8 mouse cellular contexts compared by ENCODE assay signal in the genomic region with DNA sequence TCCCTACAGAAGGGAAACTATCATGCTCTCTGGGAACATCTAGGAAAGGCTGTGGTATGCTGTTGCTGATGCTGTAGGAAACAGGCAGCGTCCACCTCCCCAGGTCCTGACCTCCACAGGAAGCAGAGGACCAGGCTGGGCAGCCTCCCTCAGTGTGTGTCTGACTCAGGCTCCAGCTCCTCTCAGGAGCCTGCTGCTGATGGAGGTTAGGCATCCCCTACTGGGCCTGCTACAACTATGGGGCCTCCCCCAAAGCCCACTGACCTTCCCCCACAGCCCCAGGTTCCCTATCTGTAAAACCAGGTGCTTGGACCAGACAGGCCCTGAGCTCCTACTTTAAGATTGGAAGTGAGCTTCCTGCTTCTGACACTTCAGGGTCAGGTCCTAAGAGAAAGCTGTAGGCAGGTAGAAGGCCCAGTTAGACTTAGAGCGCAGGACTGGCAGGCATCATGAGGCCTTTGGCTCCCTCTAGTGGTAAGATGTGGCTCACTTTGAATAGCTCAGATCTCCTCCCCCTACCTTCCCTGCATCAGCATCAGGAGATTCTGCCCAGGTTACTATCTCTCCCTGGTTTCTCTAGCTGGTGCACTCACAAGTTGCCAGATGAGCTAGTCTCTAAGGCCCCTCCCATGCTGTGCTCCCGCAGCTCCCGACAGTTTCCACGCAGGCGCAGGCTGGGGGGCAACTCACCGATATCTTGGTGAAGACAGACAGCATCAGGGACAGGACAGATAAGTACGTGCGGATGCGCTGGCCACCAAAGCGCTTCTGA. TPM values are rescaled to one million over a fixed set of nuclear protein-coding genes. Genes with fewer than 3 reads are reported as not detected.
DNase-seq lines count a peak whose midpoint lies in the region; ATAC-seq and TF ChIP-seq lines count a peak whose summit lies in the region.

No protein-coding gene starts in this region.

- WGBS in heart, embryonic 13.5 days: 33% methylated on average over 11 of the region's 11 CpGs
- 47% methylated on average over 11 of the region's 11 CpGs for WGBS in kidney, postnatal 0 days
- WGBS in stomach, postnatal 0 days: 45% methylated on average over 11 of the region's 11 CpGs

- no peak overlapping the region for H3K27ac ChIP-seq in heart, embryonic 13.5 days (replicated peaks)
- H3K27ac ChIP-seq in kidney, postnatal 0 days: no peak overlapping the region
- no peak overlapping the region for H3K27ac ChIP-seq in stomach, postnatal 0 days (replicated peaks)

- no peaks in the 10 kb centered on the region for H3K36me3 ChIP-seq in heart, embryonic 13.5 days
- no peaks in the 10 kb centered on the region for H3K36me3 ChIP-seq in kidney, postnatal 0 days (ENCODE audit: insufficient read depth, low read length)
- H3K36me3 ChIP-seq in stomach, postnatal 0 days (ENCODE audit: control insufficient read depth, insufficient read depth, low read length): no peaks in the 10 kb centered on the region

- no peaks in the 10 kb centered on the region for H3K9me3 ChIP-seq in heart, embryonic 13.5 days
- no peaks in the 10 kb centered on the region for H3K9me3 ChIP-seq in kidney, postnatal 0 days (replicated peaks; ENCODE audit: low read length)
- H3K9me3 ChIP-seq in stomach, postnatal 0 days (ENCODE audit: control insufficient read depth, low read length): no peaks in the 10 kb centered on the region

- TF ChIP-seq EP300 in stomach, postnatal 0 days (optimal IDR thresholded peaks at IDR 0.05): no peak

- H3K4me1 ChIP-seq in heart, embryonic 13.5 days: peaks cover 4% of the 10 kb centered on the region; the same call in 1 of the 2 replicates
- no peaks in the 10 kb centered on the region for H3K4me1 ChIP-seq in kidney, postnatal 0 days (replicated peaks; ENCODE audit: insufficient read depth, low read length)
- no peaks in the 10 kb centered on the region for H3K4me1 ChIP-seq in stomach, postnatal 0 days (replicated peaks; ENCODE audit: control insufficient read depth, insufficient read depth)

- no peak for TF ChIP-seq POLR2A in brain, embryonic 14.5 days (IDR thresholded peaks at IDR 0.05; ENCODE audit: borderline replicate concordance, extremely low read depth, insufficient read depth, insufficient read length, poor library complexity, severe bottlenecking)

- DNase-seq in brain, embryonic 14.5 days (ENCODE audit: low read depth): peak; percentile 92
- DNase-seq in kidney, postnatal 0 days (ENCODE audit: low spot score): peak; percentile 94
- DNase-seq in liver: peak; percentile 65
- DNase-seq in natural killer cell, adult 2 months (ENCODE audit: low spot score in 2 of 2): peak; percentile 64 to 77
- DNase-seq in stomach, postnatal 0 days (ENCODE audit: low spot score): peak; percentile 74

- H3K27me3 ChIP-seq in heart, embryonic 13.5 days (replicated peaks): no peaks in the 10 kb centered on the region
- H3K27me3 ChIP-seq in kidney, postnatal 0 days (ENCODE audit: insufficient read depth, low read length): no peaks in the 10 kb centered on the region
- no peaks in the 10 kb centered on the region for H3K27me3 ChIP-seq in stomach, postnatal 0 days (ENCODE audit: control insufficient read depth, insufficient read depth, low read length)

- peak; percentile 90 for ATAC-seq in CD4-positive, CD25-positive, alpha-beta regulatory T cell, adult 4 months
- ATAC-seq in erythroid progenitor cell, adult 5-6 weeks (replicated peaks; ENCODE audit: low FRiP score, poor library complexity, severe bottlenecking): peak; percentile 76
- ATAC-seq in heart, embryonic 13.5 days (ENCODE audit: extremely low read depth, insufficient number of reproducible peaks, low FRiP score, low TSS enrichment): no peak; the same call in 1 of the 2 replicates
- peak; percentile 63 for ATAC-seq in kidney, postnatal 0 days (replicated peaks; ENCODE audit: low FRiP score, low read depth)
- peak; percentile 82 for ATAC-seq in stomach, postnatal 0 days (ENCODE audit: low FRiP score, low TSS enrichment)

- TF ChIP-seq CTCF in brain, embryonic 14.5 days (IDR thresholded peaks at IDR 0.05; ENCODE audit: borderline replicate concordance, extremely low read depth, insufficient read depth, insufficient read length): peak; percentile 92
- peak; percentile 96 for TF ChIP-seq CTCF in kidney, postnatal 0 days (IDR thresholded peaks at IDR 0.05; ENCODE audit: low read depth)
- TF ChIP-seq CTCF in stomach, postnatal 0 days (IDR thresholded peaks at IDR 0.05; ENCODE audit: low read depth): peak; percentile 96

- H3K4me2 ChIP-seq in heart, embryonic 13.5 days: no peak overlapping the region
- H3K4me2 ChIP-seq in kidney, postnatal 0 days (ENCODE audit: low read length): no peak overlapping the region
- no peak overlapping the region for H3K4me2 ChIP-seq in stomach, postnatal 0 days (replicated peaks; ENCODE audit: low read depth)

- H3K9ac ChIP-seq in heart, embryonic 13.5 days: 0 out of 2 replicates have a peak overlapping the region, but pooled peaks have one; percentile 14
- no peak overlapping the region for H3K9ac ChIP-seq in kidney, postnatal 0 days (ENCODE audit: low read depth, low read length)
- H3K9ac ChIP-seq in stomach, postnatal 0 days (ENCODE audit: low read length): no peak overlapping the region

- H3K4me3 ChIP-seq in heart, embryonic 13.5 days: no peak overlapping the region
- no peak overlapping the region for H3K4me3 ChIP-seq in kidney, postnatal 0 days (replicated peaks; ENCODE audit: low read depth, low read length)
- H3K4me3 ChIP-seq in stomach, postnatal 0 days (ENCODE audit: low read depth, low read length): no peak overlapping the region

RNA-seq across cellular contexts. Expression of gene Slc5a10, which starts 6.1 kb away (rescaled TPM):
- not detected for polyA plus RNA-seq in CD4-positive, CD25-positive, alpha-beta regulatory T cell, adult 4 months (2017; shearing (Covaris generic))
- 0.04 and 0.11 TPM in 2 replicates for polyA plus RNA-seq in brain, embryonic 14.5 days (2012; rRNA removed)
- total RNA-seq in erythroid progenitor cell, adult 5-6 weeks (2015; ENCODE audit: low replicate concordance): not detected in 2 replicates
- 0.13 TPM in 1 of 2 replicates, not detected in the other for total RNA-seq in erythroid progenitor cell, adult 5-6 weeks (2017; ENCODE audit: low replicate concordance)
- 0.07 TPM in 1 of 2 replicates, not detected in the other for polyA plus RNA-seq in heart, embryonic 13.5 days (2015; fragmentation: Nextera tagmentation; extraction: Ambion mirVana)
- polyA plus RNA-seq in kidney, postnatal 0 days (2015; fragmentation: Nextera tagmentation; extraction: Ambion mirVana): 19.6 and 21.2 TPM in 2 replicates
- 0.07 TPM in 1 of 2 replicates, not detected in the other for polyA plus RNA-seq in stomach, postnatal 0 days (2015; fragmentation: Nextera tagmentation; extraction: Ambion mirVana)

RNA-seq across cellular contexts. Expression of gene Fam83g, which starts 30.6 kb away (rescaled TPM):
- polyA plus RNA-seq in CD4-positive, CD25-positive, alpha-beta regulatory T cell, adult 4 months (2017; shearing (Covaris generic)): under 1 TPM; 0.08 to 0.41 TPM
- polyA plus RNA-seq in brain, embryonic 14.5 days (2012; rRNA removed): 0.42 and 0.55 TPM in 2 replicates
- total RNA-seq in erythroid progenitor cell, adult 5-6 weeks (2015; ENCODE audit: low replicate concordance): not detected in 2 replicates
- total RNA-seq in erythroid progenitor cell, adult 5-6 weeks (2017; ENCODE audit: low replicate concordance): 0.64 TPM in 1 of 2 replicates, not detected in the other
- 1.5 and 1.6 TPM in 2 replicates for polyA plus RNA-seq in heart, embryonic 13.5 days (2015; fragmentation: Nextera tagmentation; extraction: Ambion mirVana)
- polyA plus RNA-seq in kidney, postnatal 0 days (2015; fragmentation: Nextera tagmentation; extraction: Ambion mirVana): 2.7 and 2.9 TPM in 2 replicates
- polyA plus RNA-seq in stomach, postnatal 0 days (2015; fragmentation: Nextera tagmentation; extraction: Ambion mirVana): 4.5 and 4.9 TPM in 2 replicates

RNA-seq across cellular contexts. Expression of gene Prpsap2, which starts 47.4 kb away (rescaled TPM):
- 10 to 100 TPM; 29.6 to 37.6 TPM for polyA plus RNA-seq in CD4-positive, CD25-positive, alpha-beta regulatory T cell, adult 4 months (2017; shearing (Covaris generic))
- polyA plus RNA-seq in brain, embryonic 14.5 days (2012; rRNA removed): 54.3 and 68.5 TPM in 2 replicates
- 10.8 and 10.9 TPM in 2 replicates for total RNA-seq in erythroid progenitor cell, adult 5-6 weeks (2015; ENCODE audit: low replicate concordance)
- 5.7 and 14.6 TPM in 2 replicates for total RNA-seq in erythroid progenitor cell, adult 5-6 weeks (2017; ENCODE audit: low replicate concordance)
- polyA plus RNA-seq in heart, embryonic 13.5 days (2015; fragmentation: Nextera tagmentation; extraction: Ambion mirVana): 17.0 and 19.0 TPM in 2 replicates
- polyA plus RNA-seq in kidney, postnatal 0 days (2015; fragmentation: Nextera tagmentation; extraction: Ambion mirVana): 27.8 and 28.2 TPM in 2 replicates
- polyA plus RNA-seq in stomach, postnatal 0 days (2015; fragmentation: Nextera tagmentation; extraction: Ambion mirVana): 17.4 and 17.8 TPM in 2 replicates

Comparison
In these comparisons a context has a peak if more than half of its experiments do, and no peak if none do; other contexts are left out.
1. RNA of gene Slc5a10, which starts 6.1 kb away (polyA plus RNA-seq): 19.6 to 21.2 TPM in kidney, postnatal 0 days; 0.04 to 0.11 TPM in brain, embryonic 14.5 days, not detected in CD4-positive, CD25-positive, alpha-beta regulatory T cell, adult 4 months, 0.07 TPM in heart, embryonic 13.5 days and 0.07 TPM in stomach, postnatal 0 days; every median in the first group is over 10 times any median in the second.
2. Peak in every context shown above with its lines, with median percentiles within 50 percentile points of each other: DNase-seq and CTCF ChIP-seq.